Mouse (Mus musculus): ENCODE results near the gene Cldn7.
A peak's percentile ranks its signal among the peaks of the same experiment; 100 is the strongest.

Cldn7 gene

GRCm38 (mm10) chr11:69956218-69956617, 8.4 kb upstream of the Cldn7 start:
- DNase-seq (ENCODE audit: low spot score): no peak

- DNase-seq (ENCODE audit: low spot score): peak; percentile 39
Observed at GRCm38 (mm10) chr11:69960616-69961015, 4.0 kb upstream of the Cldn7 start.

- no peak for DNase-seq (ENCODE audit: low spot score)
Observed at GRCm38 (mm10) chr11:69961841-69962240, 2.7 kb upstream of the Cldn7 start.

GRCm38 (mm10) chr11:69965271-69966005, 859 bp downstream of the Cldn7 start:
- DNase-seq (ENCODE audit: low spot score): peak; percentile 59

- DNase-seq (ENCODE audit: low spot score): peak; percentile 27
Observed at GRCm38 (mm10) chr11:69966006-69966859, 1.7 kb downstream of the Cldn7 start.

- DNase-seq (ENCODE audit: low spot score): peak; percentile 47
Observed at GRCm38 (mm10) chr11:69966860-69967517, 2.4 kb downstream of the Cldn7 start.

- no peak for DNase-seq (ENCODE audit: low spot score)
Observed at GRCm38 (mm10) chr11:69968793-69969192, 4.2 kb downstream of the Cldn7 start.

- no peak for DNase-seq (ENCODE audit: low spot score)
Observed at GRCm38 (mm10) chr11:69970222-69970621, 5.6 kb downstream of the Cldn7 start.

GRCm38 (mm10) chr11:69970775-69971174, 6.2 kb downstream of the Cldn7 start:
- DNase-seq (ENCODE audit: low spot score): no peak

GRCm38 (mm10) chr11:69974907-69975306, 10.3 kb downstream of the Cldn7 start:
- DNase-seq (ENCODE audit: low spot score): no peak

- no peak for DNase-seq (ENCODE audit: low spot score)
Observed at GRCm38 (mm10) chr11:69976271-69976670, 11.7 kb downstream of the Cldn7 start.

- no peak for DNase-seq (ENCODE audit: low spot score)
Observed at GRCm38 (mm10) chr11:69979827-69980195, 15.2 kb downstream of the Cldn7 start.

GRCm38 (mm10) chr11:69980196-69981140, 15.9 kb downstream of the Cldn7 start:
- DNase-seq (ENCODE audit: low spot score): peak; percentile 100

GRCm38 (mm10) chr11:69981141-69981762, 16.7 kb downstream of the Cldn7 start, which contains the start of gene Ctdnep1:
Gene Ctdnep1, plus strand, starts transcription at chr11:69981156.
- no peak for DNase-seq (ENCODE audit: low spot score)

- DNase-seq (ENCODE audit: low spot score): no peak
Observed at GRCm38 (mm10) chr11:69982225-69982624, 17.6 kb downstream of the Cldn7 start, which contains the start of gene Elp5. Gene Elp5, minus strand, starts transcription at chr11:69982517.

- peak; percentile 12 for DNase-seq (ENCODE audit: low spot score)
Observed at GRCm38 (mm10) chr11:69982877-69983276, 18.3 kb downstream of the Cldn7 start.

- DNase-seq (ENCODE audit: low spot score): no peak
Observed at GRCm38 (mm10) chr11:69983377-69983776, 18.8 kb downstream of the Cldn7 start.

GRCm38 (mm10) chr11:69984431-69984830, 19.9 kb downstream of the Cldn7 start:
- DNase-seq (ENCODE audit: low spot score): no peak

- no peak for DNase-seq (ENCODE audit: low spot score)
Observed at GRCm38 (mm10) chr11:69989949-69990348, 25.4 kb downstream of the Cldn7 start.

GRCm38 (mm10) chr11:69990850-69991691, 26.5 kb downstream of the Cldn7 start, which contains the start of gene Gabarap:
Gene Gabarap, plus strand, starts transcription at chr11:69991143.
- peak; percentile 98 for DNase-seq (ENCODE audit: low spot score)

Data from embryo, embryonic 10 days (tissue).